17 mouse cellular contexts compared by ENCODE assay signal in genomic region chr3:137838160-137838559, GRCm38 (mm10).
"Had no signal": no experiment of that assay in that cellular context is flagged by ENCODE, and none has a peak within 500 bp of the region (broad histone marks: within the 10 kb centered on the region; RNA-seq: fewer than 3 reads in every experiment).

No protein-coding gene starts in this region.

- ATAC-seq: midbrain, embryonic 13.5 days; midbrain, embryonic 16.5 days had no signal

- H3K4me1 ChIP-seq: midbrain, embryonic 13.5 days; neural tube, embryonic 15.5 days; stomach, embryonic 15.5 days had no signal

- H3K4me2 ChIP-seq: lung, embryonic 14.5 days; midbrain, embryonic 11.5 days; midbrain, embryonic 13.5 days; neural tube, embryonic 13.5 days; neural tube, embryonic 15.5 days; stomach, embryonic 15.5 days had no signal

- H3K36me3 ChIP-seq: midbrain, embryonic 13.5 days; neural tube, embryonic 13.5 days; neural tube, embryonic 15.5 days; stomach, embryonic 15.5 days had no signal

- H3K27ac ChIP-seq: midbrain, embryonic 13.5 days; neural tube, embryonic 13.5 days; neural tube, embryonic 15.5 days; stomach, embryonic 15.5 days had no signal

- H3K4me3 ChIP-seq: midbrain, embryonic 13.5 days; myocyte; neural tube, embryonic 13.5 days; neural tube, embryonic 15.5 days; stomach, embryonic 15.5 days had no signal

- H3K27me3 ChIP-seq: midbrain, embryonic 13.5 days; neural tube, embryonic 13.5 days; neural tube, embryonic 15.5 days; stomach, embryonic 15.5 days had no signal

- H3K9ac ChIP-seq: lung, embryonic 14.5 days; midbrain, embryonic 13.5 days; neural tube, embryonic 13.5 days; neural tube, embryonic 15.5 days; stomach, embryonic 15.5 days had no signal

- DNase-seq: lung, adult 18-20 months; lung, embryonic 14.5 days; lung, postnatal 10 days; lung, postnatal 4 days; retina, postnatal 1 day; right cerebral cortex, adult 18-20 months; right cerebral cortex, postnatal 14 days; thymus, adult 18-20 months; thymus, postnatal 14 days; thymus, postnatal 4 days had no signal

- H3K9me3 ChIP-seq: midbrain, embryonic 13.5 days; neural tube, embryonic 13.5 days; neural tube, embryonic 15.5 days; stomach, embryonic 15.5 days had no signal
